Mouse (Mus musculus) liver, embryonic 11.5 days (tissue): Measurements from ENCODE around the gene Rbm20. TPM values are rescaled to one million over a fixed set of nuclear protein-coding genes. Genes with fewer than 3 reads are reported as not detected.

Source experiments
- ATAC-seq: fragments of 200-750 bp; cut with Nextera tagmentation; replicated peaks from 2 replicates; pipeline ENCODE4 v1.8.0; 2017; ENCODE audit warnings: moderate number of reproducible peaks, mild to moderate bottlenecking, moderate TSS enrichment, moderate library complexity; ENCODE audit not compliant: low FRiP score
- DNase-seq: peaks from one replicate; pipeline ENCODE4 v3.0.0-alpha.2; 2017; ENCODE audit warnings: low spot score
- H3K27ac ChIP-seq: fragments of 300-500 bp; sonication (generic); 2 replicates; pipeline ENCODE4 v1.5.1; 2014; ENCODE audit warnings: mild to moderate bottlenecking, low read depth, low read length, control low read depth
- H3K27me3 ChIP-seq: fragments of 300-500 bp; sonication (generic); replicated peaks from 2 replicates; pipeline ENCODE4 v1.6.1; 2014; ENCODE audit warnings: low read length, mixed read lengths; ENCODE audit not compliant: control insufficient read depth, insufficient read depth
- H3K36me3 ChIP-seq: fragments of 300-500 bp; sonication (generic); 2 replicates; pipeline ENCODE4 v1.6.1; 2014; ENCODE audit warnings: mild to moderate bottlenecking, low read length, moderate library complexity, mixed read lengths; ENCODE audit not compliant: control insufficient read depth, insufficient read depth
- H3K4me1 ChIP-seq: fragments of 300-500 bp; sonication (generic); replicated peaks from 2 replicates; pipeline ENCODE4 v1.6.1; 2014; ENCODE audit warnings: low read length, mixed read lengths; ENCODE audit not compliant: control insufficient read depth, insufficient read depth
- H3K4me2 ChIP-seq: fragments of 300-500 bp; sonication (generic); 2 replicates; pipeline ENCODE4 v1.6.1; 2014; ENCODE audit warnings: mild to moderate bottlenecking, control low read depth, moderate library complexity
- H3K4me3 ChIP-seq: fragments of 300-500 bp; sonication (generic); 2 replicates; pipeline ENCODE4 v1.5.1; 2014; ENCODE audit warnings: low read depth, low read length, control low read depth
- H3K9ac ChIP-seq: fragments of 300-500 bp; sonication (generic); 2 replicates; pipeline ENCODE4 v1.6.1; 2014; ENCODE audit warnings: low read depth, low read length, control low read depth
- H3K9me3 ChIP-seq: fragments of 300-500 bp; sonication (generic); 2 replicates; pipeline ENCODE4 v1.6.1; 2016; ENCODE audit warnings: low read length, inconsistent platforms, mixed read lengths; ENCODE audit not compliant: control insufficient read depth
- WGBS: fragments of 180-500 bp; shearing (Covaris S2); extraction: QIAGEN DNeasy Blood & Tissue Kit; methylation state at CpG from one replicate; pipeline ENCODE4 v1.1.7; 2014; 5-methylcytosine and 5-hydroxymethylcytosine counted together
- polyA plus RNA-seq: library from polyadenylated mRNA; unstranded; fragments of >200 nt; fragmentation: Nextera tagmentation; extraction: Ambion mirVana; gene quantifications from 2 replicates; pipeline ENCODE4 v1.2.1, GENCODE M21; 2014

Rbm20 gene
- polyA plus RNA-seq, 1 experiment from 2014 or later: 0.37 TPM

DNA sequence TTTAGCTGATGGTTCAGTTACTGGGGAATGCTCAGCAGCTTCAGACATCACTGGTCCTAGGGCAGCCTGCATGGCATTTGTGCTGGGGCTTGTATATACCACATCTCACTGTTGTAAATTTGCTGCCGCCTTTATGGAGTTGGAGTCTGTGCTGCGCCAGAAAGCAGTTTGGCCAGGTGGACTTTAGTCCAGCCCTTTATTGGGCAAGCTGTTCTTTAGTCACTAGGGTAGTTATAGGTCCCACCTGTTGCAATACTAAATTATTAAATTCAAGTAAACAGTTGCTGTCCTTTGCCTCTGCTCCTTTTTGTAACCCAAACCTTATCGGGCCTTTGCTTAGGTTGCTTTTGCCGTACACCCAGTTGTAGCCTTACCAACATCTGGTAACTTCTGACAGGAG, 237.8 kb downstream of the Rbm20 start:
- H3K36me3 ChIP-seq: peaks cover 8% of the 10 kb centered on the region; the same call in 1 of the 2 replicates

More for the DNA sequence above, 237.8 kb downstream of the Rbm20 start:
- DNase-seq (no peak), ATAC-seq (no peak)
- no peak overlapping the region for H3K4me2 ChIP-seq
- H3K9ac ChIP-seq: no peak overlapping the region
- no peak overlapping the region for H3K27ac ChIP-seq
- no peaks in the 10 kb centered on the region for H3K27me3 ChIP-seq
- no peaks in the 10 kb centered on the region for H3K4me1 ChIP-seq
- no peaks in the 10 kb centered on the region for H3K9me3 ChIP-seq
- WGBS: 89% methylated on average over 4 of the region's 4 CpGs
- H3K4me3 ChIP-seq: no peak overlapping the region

Other genes starting within 250 kb of the Rbm20 start
- 6.7 TPM in 2 replicates for gene Dusp5, start 148.2 kb upstream of the Rbm20 start, polyA plus RNA-seq
- gene Nutf2-ps1, start 88.2 kb upstream of the Rbm20 start, polyA plus RNA-seq: 400 and 410 TPM in 2 replicates
- gene Smc3, start 76.9 kb upstream of the Rbm20 start, polyA plus RNA-seq: 80.6 and 82.5 TPM in 2 replicates
- 48.2 and 50.1 TPM in 2 replicates for gene Pdcd4, start 214.9 kb downstream of the Rbm20 start, polyA plus RNA-seq